Mouse (Mus musculus): ENCODE measurements around the gene Ap1g2.

Gene Ap1g2

DNA sequence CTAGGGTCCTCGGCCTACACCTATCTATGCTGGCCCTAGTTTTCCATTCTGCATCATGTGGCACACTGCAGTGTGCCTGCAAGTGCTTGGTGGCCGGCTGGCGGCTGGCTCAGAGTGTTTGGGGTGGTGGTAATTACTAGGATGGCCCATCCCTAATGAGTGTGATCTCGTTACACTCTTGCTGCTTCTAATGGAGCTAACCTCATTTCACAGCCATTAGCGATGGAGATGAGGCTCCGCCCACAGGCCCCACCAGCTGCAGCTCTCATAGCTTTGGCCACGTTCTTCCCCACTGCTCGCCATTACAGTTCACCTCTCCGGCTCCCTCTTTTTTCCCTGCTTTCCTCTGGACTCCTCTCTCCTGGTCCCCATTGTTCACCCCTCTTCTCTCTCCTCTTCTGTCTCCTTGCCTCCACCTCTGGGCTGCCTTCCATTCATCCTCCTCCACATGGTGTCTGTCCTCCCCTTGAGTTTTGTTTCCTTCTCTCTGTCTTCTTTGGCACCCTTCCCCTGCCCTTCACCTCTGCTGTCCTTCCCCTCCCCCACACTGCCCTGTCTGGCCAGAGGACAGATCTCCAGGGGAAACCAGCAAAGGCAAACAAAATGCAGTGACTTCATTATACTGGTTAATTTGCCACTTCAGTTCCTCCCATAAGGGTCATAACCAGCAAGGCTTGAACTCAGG, 20.9 kb downstream of the Ap1g2 start:
- DNase-seq, result peak in 1 of 2 experiments; percentile 22

DNA sequence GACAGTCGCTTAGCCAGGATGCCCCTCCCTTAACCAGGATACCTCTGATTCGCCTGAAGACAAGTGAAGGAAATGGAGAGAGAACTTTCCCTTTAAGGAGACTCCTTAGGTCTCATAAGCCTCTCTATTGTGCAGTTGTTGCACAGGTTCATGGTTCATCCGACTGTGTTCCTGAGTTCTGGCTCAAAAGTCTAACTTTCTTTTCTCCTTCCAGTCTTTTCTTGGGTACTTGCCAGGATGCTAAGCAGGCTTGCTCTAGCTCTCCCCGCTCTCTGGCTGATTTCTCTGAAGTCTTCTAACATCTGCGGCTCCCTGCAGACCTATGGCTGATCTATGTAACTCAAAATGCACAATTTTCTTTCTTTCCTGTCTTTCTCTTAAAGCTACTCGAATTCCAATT, 22.9 kb downstream of the Ap1g2 start:
- no peak for DNase-seq

DNA sequence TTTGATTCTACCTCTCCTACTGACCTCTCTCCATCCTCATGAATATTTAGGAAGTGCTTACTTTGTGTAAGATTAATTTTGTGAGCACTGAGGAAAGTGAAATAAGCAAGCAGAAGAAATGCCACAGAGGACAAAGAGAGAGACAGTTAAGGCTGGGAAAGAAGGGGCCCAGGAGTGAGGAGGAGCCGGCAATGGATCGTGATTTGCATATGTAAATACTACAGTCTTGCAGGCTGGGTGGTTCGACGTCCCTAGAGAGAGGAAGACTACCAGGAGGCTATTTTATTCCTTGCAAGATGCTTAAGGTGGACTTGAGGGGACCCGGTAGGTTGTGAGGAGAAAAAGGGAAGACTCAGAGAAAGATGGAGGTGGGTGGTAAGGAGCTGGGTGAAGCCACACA, 25.3 kb downstream of the Ap1g2 start:
- no peak for DNase-seq

DNA sequence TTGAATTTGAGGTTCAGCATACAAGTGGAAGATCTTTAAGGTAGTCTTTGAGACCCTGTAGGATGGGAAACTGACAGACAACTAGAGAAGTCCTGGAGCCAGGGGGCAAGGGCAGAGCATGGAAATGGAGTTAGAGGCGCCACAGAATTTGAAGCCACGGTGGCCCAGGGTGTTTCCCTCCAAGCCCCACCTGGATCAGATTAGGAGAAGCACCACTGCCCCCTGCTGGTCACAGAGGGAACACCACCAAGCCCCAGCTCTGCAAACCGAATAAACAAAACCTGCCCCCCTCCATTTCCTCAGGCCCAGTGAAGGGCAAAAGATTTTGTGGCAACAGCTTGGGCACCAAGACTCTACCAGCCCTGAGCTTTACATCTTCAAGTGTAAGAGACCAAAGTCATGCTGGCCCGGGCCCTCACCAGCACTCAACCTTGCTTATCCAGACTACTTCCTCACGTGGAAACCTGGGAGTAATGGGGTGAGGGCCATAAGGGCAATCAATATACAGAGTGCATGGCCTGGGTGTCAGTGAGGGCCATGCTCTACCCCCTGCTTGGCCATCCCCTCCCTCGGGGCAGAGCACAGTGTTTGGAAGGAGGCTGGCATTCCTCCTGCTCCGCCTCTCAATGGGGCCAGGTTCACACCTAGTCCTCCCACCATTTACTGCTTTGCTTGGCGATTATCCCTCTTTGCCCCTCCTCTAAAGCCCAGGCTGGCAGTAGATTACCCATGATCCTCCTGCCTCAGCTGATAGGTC, 27.0 kb downstream of the Ap1g2 start:
- DNase-seq, result peak; percentile 85 to 86

DNA sequence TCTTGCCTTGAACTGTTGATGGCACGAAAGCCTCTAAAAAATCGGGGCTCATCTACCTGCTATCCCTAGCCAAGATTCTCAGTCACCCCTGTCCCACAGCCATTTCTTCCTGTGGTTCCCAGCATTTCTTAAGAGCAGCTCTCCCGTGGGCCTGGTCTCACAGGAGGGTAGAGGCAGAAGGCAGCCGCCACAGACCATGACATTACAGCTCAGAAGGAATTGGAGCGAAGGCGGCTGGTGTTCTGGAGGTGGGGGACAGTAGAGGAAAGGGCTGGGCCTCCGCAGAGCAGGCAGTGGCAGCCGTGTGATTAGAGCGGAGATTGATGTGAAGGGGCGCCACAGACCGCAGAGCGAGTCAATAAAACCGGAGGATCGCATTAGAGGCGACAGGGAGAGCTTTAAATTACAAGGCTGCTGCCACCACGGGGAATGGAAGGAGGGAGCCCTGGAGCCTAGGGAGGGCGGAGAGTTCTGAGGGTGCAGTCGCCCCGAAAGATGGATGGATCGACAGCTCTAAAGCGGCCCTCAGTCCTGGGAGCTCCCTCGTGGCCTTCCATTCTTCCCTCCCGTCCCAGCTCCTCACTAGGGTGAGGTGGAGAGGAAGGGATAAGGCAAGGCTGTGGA, 27.9 kb downstream of the Ap1g2 start:
- peak in 1 of 2 experiments; percentile 26 for DNase-seq

DNA sequence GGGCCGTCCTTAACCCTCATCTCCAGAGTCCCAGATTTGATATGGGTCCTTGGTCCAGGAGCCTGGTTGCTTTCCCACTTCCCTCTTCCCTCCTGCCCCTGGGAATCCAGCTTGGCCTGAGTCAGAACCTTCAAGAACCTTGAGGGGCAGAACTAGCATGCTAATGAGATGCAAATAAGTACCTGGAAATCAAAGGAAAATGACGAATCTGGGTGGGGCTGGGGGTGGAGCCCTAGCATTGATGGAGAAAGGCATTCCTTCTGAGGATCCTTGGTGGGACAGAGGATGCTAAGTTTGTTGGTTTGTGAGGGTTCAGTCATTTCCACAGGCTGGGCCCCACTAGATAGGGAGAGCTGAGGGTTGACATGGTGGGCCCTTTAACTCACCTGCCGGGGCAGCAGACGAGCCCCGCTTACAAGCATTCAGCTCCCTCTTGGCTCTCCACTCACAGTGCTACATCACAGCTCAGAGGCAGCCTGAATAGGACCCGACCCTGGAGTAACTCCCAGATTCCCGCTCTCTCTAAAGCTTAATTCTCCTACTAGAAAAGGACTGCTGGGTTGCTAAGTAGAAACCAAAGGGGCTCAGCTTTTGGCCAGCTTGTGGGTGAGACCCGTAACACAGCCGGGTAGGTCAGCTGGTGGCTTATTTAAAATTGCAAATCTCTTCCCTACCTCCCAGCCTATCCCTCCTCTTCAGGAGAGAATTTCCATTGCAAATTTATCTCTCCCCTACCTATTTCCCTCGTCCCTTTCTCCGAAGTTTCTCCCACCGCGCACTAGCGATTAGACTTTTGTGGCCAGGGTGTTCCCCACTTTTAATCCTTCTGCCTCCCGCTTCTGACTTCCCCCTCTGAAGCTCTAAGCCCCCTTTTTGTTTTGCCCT, 28.7 kb downstream of the Ap1g2 start:
- DNase-seq, result peak in 1 of 2 experiments; percentile 11

DNA sequence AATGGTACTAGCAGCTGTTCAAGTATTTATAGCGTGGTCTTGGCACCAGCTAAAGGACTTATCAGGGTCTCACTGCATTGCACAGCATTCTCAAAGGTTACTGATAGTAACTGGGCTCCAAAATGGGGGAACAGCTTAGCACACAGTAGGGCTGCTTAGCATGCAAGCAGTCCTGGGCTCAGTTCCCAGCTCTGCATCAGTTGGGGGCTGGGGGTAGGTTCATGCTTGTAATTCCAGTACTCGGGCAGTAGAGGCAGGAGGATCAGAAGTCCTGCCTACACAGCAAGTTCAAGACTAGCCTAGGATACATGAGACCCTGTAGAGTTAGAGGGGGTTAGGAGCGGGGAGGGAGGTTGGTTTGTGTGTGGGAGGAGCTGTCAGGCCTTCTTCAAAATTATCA, 29.4 kb downstream of the Ap1g2 start:
- DNase-seq, result no peak

DNA sequence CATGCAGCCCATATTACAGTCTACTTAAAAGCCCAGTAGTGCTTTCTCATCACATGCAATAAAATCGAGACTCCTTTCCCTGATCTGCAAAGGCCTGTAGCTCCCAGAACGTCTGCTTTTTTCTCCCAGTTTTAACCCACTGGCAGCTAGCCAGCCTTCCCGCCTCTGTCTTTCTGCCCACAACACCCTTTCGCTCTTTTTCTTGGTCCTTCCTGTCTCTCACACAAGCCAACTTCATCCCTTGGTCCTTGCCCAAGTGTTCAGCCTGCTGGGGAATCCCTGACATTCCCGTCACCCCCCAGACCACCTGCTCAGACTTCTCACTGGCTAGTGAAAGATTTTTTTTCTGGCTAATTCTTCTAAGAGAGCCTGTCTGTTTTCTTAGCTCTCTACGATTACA, 30.2 kb downstream of the Ap1g2 start:
- peak; percentile 57 to 58 for DNase-seq

DNA sequence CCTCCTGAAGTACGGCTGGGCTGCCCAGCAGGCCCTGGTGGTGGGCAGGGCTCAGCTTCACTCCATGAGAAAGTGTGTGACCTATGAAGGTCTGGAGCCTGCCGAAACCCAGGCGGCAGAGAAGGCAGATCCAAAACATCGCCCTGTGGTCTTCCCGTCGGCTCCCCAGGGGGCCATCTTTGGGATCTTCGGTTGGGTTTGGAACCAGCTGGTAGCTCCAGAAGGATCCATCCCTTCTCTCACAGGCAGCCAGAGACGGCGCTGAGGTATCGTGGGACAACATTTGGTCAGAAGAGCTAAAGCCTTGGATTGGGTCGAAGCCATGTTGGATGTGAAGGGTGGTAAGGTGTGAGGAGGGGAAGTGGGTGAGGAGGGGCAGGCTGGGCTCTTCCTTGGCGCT, 32.0 kb downstream of the Ap1g2 start:
- peak in 1 of 2 experiments; percentile 35 for DNase-seq

DNA sequence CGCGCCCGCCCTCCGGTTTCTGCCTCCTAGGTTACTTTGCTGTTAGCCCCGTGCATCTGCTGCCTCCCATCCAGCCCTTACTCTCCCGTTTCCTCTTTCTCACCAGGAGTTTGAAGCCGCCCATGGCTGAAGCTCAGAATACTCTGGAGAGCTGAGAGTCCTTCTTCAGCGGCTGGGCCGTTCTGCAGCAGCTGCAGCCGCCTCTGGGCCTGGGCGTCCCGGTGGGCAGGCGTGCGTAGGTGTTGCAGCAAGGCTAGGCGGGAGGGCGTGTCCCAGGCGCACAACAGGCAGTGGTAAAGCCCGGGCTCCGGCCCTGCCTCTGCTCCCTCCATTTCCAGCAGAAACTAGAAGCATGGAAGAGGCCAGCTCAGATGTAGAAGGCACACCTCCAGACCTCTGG, 34.6 kb downstream of the Ap1g2 start:
- DNase-seq, result peak in 1 of 2 experiments; percentile 23

DNA sequence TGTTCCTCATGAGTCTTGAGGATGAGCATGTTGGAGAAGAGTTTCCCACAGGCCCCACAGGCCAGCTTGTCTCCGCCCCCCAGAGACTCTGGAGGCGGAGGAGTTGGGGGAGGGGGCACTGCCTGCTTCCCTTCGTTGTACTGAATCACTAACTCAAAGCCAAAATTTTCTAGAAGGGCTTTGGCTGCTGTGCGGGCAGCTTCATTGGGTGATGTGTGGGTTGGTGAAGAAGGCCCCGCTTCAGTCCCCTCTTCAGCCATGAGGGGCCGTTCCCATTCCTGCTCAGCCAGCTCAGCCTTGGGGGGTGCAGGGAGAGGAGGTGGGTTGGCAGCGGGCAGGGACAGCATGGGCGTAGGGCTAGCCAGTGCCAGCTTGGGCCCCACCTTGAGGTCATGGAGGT, 40.4 kb downstream of the Ap1g2 start:
- DNase-seq, result peak in 1 of 2 experiments; percentile 28

DNA sequence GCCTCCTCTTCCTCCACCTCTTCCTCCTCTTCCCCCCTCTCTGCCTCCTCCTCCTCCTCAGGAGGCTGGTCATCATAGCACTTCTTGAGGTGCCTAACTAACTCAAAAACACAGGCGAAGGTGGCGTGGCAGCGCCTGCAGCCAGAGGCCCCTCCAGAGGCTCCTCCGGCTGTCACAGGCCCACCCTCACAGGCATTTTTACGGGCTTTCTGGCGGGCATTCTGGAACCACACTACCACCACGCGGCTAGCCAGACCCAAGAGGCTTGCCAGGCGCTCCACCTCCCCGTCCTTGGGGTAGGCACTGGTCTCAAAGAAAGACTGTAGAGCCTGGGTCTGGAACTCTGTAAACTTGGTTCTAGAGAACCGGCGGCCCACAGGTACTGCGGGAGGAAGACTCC, 41.0 kb downstream of the Ap1g2 start:
- peak in 1 of 2 experiments; percentile 43 for DNase-seq

DNA sequence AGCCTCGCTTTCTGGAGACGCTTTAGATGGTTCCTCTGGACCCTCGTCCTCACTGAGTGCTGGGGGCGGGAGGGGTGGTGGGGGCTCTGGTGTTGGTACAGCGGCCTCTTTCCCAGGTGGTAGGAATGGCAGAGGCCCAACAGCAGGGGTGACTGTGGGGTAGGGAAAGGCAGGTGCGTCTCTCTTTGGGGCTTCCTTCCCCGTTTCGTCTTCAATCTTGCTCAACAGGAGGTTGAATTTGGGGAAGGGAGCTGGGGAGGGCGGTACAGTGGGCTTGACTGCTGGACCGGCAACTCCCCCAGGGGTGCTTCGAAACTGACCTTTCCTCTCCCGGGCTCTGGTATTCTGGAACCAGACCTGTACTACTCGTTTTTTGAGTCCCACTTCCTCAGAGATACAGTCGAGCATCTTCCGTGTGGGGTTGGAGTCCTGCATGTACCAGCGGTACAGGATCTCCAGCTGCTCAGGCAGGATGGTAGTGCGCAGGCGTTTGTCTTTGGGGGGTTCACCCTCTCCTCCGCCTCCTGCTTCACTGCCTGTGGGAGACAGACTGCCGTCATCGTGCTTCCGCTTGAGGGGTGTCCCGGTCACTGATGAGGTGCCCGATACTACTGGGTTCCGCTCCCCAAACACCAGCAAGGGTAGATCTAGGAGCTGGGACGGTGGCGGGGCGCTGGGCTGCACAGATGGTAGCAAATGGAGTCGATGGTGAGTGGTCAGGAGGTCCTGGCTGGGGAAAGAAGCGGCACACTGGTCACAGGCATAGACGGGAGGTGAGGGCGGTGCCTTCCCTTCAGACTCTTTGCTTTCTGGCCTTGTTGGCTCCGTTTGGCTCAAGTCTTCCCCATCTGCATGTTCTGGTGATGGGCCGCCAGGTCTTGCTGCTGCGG, 41.7 kb downstream of the Ap1g2 start:
- peak; percentile 62 to 64 for DNase-seq

DNA sequence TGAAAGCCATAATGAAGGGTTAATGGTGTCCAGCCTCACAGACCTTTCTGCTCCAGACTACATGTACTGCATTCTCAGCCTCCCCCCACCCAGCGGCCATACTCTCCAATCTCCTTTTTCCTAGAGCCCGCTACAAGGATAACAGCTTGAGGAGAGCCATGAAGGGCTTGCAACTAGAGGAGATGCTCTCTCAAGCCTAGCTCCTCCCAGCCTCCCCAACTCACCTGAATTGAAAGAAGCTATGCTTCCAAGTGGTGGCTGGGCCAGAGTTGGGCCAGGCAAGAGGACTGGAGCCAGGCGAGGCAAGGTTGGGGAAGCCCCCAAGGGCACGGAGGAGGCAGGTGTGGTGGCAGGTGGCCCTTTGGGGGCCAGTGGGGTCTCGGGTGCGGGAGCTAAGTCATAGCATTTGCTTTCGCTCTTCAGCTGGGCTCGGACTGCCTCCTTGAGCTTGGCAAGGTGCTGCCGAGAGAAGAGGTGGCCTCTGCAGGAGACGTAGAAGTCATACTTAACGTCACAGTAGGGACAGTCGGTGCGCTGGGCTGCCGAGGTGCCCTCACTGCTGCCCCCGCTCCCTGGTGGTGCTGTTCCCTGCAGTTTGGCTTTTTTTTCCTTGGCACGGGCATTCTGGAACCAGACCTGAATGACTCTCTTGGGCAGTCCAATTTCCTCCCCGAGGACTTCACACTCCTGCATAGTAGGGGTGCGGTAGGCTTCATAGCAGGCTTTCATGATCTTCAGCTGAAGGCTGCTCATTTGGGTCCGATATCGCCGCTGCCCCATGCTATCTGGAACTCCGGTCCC, 42.6 kb downstream of the Ap1g2 start:
- DNase-seq, result peak; percentile 58 to 63

DNA sequence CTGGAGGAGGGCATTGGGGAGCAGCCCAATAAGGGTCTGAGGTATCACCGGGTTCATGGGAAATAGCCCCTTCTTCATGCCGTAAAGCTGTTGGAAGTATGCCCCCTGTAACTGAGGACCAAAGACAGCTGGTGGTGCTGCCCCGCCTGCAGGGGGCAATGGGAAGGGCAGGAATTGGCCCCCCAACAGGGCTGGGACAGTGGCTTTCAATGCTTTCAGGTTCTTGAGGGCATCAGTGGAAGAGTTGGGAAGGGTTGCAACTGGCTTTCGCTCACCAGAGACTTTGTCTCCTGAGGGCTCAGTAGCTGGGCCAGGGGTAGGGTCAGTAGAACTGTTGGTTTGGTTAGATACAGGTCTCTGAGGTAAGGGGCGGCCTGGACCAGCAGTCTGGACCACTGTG, 43.3 kb downstream of the Ap1g2 start:
- DNase-seq, result no peak

DNA sequence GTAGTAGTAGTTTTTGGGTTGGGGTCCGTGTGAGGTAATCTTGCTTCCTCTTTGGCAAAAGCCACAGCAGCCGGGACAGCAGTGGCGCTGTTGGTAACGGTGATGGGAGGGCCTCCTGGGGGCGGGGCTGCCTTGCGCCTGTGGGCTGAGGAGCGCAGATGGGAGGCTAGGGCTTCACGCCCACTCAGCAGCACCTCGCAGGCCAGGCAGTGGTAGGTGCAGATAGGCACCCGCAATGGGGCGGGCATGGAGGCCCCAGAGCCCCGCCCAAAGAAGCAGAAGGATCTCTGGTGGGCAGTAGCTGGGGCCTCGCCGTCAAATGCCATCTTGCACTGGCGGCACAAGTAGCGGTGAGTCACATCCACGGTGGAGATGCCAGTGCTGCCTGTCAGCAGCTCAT, 43.8 kb downstream of the Ap1g2 start:
- peak; percentile 61 to 76 for DNase-seq

DNA sequence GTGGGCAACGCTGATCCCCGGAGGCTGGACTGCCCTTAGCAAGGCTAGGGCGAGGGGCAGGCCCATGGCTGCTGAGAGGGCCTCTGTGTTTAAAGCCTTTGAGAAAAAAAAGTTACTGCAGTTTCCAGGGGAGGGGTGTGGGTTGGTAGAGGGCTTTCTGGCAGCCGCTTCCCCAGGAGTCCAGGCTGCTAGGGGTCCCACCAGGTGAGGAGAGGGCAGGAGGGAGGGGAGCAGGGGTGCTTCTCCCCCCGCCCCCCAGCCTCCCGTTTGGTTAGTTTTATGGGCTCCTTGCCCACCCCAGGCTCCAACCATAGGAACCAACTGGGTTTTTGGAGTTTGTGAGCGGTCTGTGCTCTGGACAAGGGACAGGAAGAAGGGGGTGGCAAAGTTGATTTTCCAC, 44.5 kb downstream of the Ap1g2 start:
- peak in 1 of 2 experiments; percentile 19 for DNase-seq

DNA sequence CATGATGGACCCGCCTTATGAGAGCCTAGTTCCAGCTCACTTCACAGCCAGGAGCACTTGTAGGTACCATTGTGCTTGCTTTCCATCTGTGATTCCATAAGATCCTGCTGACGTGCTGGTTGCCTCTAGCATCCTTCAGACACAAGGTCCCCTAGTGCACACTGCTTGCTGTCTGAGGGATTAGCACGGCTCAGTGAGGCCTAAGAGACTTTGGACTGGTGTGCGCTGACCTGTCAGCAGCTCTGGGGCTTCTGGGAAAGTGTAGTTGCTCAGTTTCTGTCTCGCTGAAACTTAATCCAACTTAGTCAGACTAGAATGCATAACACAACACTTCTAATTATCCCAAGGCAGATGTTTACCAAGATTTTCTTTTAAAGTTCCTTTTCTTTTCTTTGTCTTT, 46.5 kb downstream of the Ap1g2 start:
- DNase-seq, result peak in 1 of 2 experiments; percentile 25

DNA sequence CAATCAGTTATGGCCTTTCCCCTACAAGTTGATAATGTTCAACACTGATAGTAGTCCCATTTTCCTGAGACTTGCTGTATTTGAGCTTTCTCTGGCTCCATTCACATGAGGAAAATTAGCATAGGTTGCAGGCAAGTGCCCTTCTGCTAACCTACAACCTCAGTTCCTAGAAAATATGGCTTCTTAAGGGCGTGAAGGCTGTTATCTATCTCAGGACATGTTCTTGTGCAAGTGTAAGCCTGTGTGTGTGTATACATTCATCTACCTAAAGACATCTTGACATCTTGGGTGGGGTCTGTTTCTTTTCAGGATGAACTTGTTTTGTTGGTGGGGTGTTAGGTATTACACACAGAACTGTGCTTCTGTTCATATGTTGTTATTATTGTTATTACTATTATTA, 47.4 kb downstream of the Ap1g2 start:
- no peak for DNase-seq

DNA sequence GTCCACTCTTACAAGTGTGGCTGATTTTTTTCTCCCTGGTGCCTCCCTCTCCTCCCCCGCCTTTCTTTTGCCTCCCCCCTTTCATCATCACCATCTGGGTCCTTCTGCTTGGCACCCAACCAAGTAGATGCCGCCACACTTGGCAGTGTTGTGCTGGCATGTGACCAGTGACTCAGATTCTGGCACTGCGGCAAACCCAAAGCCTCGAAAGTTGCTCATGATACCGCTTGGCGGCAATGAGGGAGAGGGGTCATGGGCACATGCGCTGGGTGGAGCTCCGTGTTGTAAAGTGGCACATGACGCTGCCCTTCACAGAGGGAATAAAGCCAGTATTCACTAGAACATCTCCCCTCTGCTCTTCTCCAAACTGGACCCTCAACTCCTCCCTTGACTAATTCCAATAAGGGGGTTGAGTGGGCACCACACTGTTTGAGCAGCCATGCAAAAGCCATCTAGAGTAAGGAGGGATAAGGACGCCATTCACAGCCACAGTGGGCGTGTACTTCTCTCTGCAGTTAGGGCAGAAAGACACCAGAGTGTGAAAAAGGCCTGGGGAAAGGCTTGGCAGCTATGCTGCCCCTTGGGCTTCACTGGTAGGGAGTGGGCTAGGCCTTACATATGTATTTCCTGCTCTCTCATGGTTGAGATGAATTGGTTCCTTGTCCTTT, 51.1 kb downstream of the Ap1g2 start:
- peak; percentile 94 to 97 for DNase-seq

Data from cerebellum, postnatal 36 days (tissue).